Mouse (Mus musculus): Measurements from ENCODE around the gene Fbxo42. TPM values are rescaled to one million over a fixed set of nuclear protein-coding genes. Genes with fewer than 3 reads are reported as not detected.
"Not testable (repeated sequence)": the region's sequence is repeated elsewhere in the genome, so short reads cannot be mapped to it uniquely, and the experiment has no call there.

The Fbxo42 gene
- total RNA-seq, 2 experiments from 2014 or later, result 14.7 to 15.6 TPM

DNA sequence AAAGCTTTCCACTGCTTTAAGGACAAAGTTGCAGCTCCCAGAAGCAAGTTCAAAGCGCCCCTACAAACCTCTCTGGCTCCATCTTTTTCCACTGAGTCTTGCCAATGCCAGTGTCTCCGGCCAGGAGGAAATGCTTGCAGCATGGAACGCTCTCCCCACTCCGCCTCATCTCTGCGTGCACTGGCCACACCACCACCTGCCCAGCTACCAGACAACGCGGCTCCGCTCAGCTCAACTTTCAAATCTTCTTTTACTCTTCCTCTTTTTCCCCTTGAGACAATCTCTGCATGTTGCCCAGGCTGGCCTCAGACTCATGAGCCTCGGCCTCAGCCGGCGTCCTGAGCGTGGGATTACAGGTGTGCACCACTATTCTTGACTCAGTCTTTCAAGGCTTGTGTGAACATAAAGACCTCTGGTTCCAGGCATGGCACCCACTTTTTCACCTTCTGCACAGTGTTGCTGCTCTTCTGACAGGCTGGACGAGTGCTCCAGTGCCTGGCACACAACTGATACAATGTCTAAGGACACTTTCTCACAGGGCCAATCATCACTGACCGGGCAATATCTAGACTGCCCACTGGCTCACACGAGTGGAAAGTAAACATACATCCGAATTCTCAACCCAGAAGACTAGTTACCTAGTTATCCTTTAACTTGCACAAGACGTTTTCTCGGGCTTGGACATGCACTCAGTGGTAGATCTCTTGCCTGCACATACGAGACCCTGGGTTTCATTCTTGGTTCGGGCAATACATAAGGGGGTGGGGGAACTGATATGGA lies 12.8 kb upstream of the Fbxo42 start:
- DNase-seq, result peak; percentile 41 to 53
- intact Hi-C loops (cut with DNase I), result no loop called here

DNA sequence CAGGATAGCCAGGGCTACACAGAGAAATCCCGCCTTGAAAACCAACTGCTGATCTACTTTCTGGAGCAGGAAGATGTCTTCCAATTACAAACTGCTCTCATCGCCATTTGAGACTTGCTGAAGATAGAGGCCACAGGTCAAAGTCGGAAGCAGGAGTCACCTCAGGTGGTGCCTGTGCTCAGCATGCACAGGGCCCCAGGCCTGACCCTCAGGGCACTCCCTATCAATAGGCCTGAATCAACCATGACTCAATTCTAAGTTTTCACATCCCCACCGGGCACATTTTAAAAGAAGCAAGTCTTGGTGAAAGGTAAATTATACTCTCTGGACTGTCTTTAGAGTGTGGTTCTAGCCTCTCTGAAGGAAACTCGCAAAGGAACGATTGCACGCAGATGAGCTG lies 11.6 kb upstream of the Fbxo42 start:
- intact Hi-C loops (cut with DNase I), result no loop called here
- no peak for DNase-seq

DNA sequence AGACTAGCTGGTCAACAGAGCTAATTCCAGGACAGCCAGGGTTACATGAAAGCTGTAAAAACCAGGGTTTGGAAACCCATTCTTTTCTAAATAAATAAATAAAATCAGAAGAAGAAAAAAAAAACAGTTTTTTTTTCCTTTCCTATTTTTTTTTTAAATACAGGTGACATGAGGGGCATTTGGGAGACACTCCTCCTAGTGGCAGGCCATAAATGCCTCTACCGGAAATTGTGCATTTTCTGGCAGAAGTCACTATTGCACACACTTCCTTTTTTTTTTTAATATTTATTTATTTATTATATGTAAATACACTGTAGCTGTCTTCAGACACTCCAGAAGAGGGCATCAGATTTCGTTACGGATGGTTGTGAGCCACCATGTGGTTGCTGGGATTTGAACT lies 10.0 kb upstream of the Fbxo42 start:
- DNase-seq; intact Hi-C loops (cut with DNase I): not testable (repeated sequence)

DNA sequence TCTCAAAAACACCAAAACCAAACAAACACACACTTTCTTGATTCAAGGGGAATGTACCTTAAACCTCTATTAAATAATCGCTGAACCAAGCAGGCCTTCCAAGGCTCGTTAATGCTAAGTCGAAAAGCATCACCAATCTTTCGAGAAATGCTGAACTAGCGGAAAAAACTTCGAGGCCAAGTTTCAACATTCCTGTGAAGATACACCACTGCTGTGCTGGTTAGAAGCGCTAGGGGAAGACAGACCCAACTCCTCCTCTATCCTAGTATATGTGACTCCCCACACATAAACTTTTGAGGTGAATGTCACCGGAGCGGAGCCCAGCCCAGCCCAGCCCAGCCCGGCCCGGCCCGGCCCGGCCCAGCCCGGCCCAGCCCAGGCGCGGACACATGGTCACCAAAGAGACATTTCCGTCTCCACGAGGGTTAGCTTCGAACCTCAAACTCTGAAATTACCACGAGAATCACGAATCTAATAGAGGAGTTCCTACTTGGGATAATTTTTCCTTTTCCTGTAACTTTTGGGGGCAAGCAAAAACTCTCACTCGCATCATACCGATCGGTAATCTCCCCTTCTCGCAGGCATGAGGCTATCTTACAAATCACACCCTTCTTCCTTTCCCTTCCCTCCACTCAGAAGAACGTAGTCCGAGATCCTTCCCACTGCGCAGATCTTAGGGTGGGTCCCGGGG lies 9.1 kb upstream of the Fbxo42 start:
- peak in 1 of 2 experiments; percentile 51 for DNase-seq

DNA sequence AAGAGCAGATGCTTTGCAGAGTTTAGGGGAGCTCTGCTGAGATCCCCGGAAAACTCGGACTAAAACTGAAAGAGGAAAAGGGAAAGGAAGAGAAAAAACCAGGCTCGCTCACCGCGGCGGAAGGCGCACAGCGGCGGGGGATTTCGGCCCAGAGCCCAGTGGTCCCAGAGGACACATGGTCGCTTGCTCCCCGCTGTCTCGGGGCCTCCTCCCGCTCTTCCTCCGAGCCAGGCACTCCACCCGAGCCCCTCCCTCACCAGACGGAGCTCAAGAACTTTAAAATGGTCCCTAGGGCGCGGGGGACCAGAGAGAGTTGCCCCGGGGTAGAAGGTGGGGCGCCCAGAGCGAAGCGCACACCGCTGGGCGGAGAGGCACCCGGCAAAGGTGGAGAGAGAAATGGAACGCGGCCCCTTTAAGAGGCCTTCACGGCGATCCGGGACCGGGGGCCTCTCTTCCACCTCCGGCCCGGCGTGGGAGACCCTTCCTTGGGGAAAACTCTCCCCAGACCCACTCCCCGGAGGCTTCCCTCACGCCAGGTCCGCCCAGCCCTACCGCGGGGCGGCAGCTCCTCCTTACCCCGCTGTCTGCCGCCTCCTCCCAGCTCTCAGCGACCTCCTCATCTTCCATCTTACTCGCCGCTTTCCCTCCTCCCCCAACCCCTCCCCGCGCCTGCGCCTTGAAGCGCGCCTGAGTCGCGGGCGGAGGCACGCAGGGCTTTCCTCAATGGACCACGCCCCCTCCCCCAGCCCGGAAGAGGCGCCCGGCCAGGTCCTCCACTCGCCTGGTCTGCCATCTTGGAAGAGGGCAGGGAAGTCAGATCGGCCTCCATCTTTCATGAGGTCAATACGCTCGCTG lies 8.4 kb upstream of the Fbxo42 start, which contains the start of gene Szrd1:
Szrd1 (minus strand) TSS at position 660 of the 855 bp plus-strand sequence.
- intact Hi-C loops (cut with DNase I), result no loop called here
- peak; percentile 99 for DNase-seq

More for the DNA sequence above, 9.1 kb upstream of the Fbxo42 start:
- intact Hi-C loops (cut with DNase I), result no loop called here

DNA sequence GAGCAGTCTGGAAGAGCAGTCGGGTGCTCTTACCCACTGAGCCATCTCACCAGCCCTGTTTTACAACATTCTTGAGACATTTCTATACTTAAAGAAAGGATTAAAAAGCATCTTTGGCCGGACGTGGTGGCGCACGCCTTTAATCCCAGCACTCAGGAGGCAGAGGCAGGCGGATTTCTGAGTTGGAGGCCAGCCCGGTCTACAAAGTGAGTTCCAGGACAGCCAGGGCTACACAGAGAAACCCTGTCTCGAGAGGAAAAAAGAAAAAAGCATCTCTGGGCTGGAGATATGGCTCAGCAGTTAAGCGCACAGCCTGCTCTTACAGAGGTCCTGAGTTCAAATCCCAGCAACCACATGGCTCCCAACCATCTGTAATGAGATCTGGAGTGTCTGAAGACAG lies 7.4 kb upstream of the Fbxo42 start:
- intact Hi-C loops (cut with DNase I), result loop anchor here (5.0 to 10.0 kb wide), 3 partner anchors 62 to 404 kb away; no protein-coding TSS in a partner anchor
- not testable (repeated sequence) for DNase-seq

DNA sequence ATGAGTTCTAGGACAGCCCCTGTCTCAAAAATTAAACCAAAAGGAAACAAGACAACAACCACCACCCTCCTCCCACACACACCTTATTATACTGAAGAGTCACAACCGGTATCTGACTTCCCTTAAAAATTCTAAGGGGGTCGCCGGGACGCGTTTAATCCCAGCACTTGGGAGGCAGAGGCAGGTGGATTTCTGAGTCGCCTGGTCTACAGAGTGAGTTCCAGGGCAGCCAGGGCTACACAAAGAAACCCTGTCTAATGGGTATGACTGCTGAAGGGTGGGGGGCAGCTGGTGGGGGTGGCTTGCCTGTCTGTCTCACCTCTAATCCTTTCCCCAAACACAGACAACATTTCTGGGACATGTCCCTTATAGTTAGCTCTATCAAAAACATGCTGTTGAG lies 6.7 kb upstream of the Fbxo42 start:
- DNase-seq, result no peak
- intact Hi-C loops (cut with DNase I), result loop anchor here (5.0 to 10.0 kb wide), 3 partner anchors 61 to 404 kb away; no protein-coding TSS in a partner anchor

DNA sequence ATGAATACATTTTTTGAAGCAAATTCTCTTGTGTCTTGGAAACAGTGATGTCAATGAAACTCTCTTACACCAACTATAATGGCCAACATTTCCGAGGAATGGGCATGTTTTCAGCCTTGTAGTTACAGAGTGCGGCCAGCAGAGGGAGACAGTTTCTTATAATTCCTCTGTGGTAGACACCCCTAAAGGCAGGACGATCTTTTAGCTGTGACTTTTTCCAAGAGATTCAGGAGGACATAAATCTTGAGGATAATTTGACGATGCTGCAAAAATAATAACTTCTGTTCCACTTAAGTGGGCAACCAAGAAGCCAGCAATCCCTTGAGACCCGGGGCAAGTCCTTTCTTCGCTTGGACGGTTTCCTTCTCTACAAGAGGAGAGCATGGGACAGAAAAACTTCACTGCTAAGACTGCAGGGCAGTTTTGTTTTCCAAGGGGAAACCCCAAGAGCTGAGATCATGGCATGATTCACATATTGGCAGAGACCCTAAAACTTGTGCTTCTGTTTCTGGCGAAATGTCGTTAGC lies 5.4 kb upstream of the Fbxo42 start:
- intact Hi-C loops (cut with DNase I), result loop anchor here (2.0 to 10.0 kb wide), 5 partner anchors 60 to 402 kb away; partner anchors contain the start of gene Rsg1
- peak; percentile 86 to 88 for DNase-seq

DNA sequence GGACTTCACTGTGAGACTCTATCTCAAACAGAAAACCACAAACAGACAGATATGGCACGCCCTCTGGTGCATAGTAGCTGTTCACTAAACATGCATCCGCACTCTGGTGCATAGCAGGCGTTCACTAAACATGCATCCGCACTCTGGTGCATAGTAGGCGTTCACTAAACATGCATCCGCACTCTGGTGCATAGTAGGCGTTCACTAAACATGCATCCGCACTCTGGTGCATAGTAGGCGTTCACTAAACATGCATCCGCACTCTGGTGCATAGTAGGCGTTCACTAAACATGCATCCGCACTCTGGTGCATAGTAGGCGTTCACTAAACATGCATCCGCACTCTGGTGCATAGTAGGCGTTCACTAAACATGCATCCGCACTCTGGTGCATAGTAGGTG lies 2.6 kb upstream of the Fbxo42 start:
- DNase-seq, result not testable (repeated sequence)
- intact Hi-C loops (cut with DNase I), result loop anchor here (10.0 kb wide), 1 partner anchor 400 kb away; no protein-coding TSS in a partner anchor

DNA sequence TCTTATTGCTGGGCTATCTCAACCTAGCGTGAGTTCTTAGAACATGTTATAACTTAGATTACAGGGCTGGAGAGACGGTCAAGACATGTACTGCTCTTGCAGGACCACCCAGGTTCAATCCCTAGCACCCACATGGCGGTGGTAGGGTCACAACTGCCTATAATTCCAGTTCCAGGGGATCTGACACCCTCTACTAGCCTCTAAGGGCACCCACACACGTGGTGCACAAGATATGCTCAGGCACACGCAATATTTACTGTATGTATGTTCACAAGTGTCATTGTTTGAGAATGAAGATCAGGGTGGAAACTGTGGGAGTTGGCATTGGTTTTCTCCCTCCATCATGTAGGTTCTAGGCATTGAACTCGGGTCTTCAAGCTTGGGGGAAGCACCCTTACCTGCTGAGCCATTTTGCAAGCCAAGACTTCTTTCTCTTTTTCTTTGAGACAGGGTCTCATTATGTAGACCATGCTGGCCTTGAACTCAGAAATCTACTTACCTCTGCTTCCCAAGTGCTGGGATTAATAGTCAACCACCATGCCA lies 1.2 kb upstream of the Fbxo42 start:
- intact Hi-C loops (cut with DNase I), result loop anchor here (10.0 kb wide), 1 partner anchor 398 kb away; no protein-coding TSS in a partner anchor
- DNase-seq, result no peak

DNA sequence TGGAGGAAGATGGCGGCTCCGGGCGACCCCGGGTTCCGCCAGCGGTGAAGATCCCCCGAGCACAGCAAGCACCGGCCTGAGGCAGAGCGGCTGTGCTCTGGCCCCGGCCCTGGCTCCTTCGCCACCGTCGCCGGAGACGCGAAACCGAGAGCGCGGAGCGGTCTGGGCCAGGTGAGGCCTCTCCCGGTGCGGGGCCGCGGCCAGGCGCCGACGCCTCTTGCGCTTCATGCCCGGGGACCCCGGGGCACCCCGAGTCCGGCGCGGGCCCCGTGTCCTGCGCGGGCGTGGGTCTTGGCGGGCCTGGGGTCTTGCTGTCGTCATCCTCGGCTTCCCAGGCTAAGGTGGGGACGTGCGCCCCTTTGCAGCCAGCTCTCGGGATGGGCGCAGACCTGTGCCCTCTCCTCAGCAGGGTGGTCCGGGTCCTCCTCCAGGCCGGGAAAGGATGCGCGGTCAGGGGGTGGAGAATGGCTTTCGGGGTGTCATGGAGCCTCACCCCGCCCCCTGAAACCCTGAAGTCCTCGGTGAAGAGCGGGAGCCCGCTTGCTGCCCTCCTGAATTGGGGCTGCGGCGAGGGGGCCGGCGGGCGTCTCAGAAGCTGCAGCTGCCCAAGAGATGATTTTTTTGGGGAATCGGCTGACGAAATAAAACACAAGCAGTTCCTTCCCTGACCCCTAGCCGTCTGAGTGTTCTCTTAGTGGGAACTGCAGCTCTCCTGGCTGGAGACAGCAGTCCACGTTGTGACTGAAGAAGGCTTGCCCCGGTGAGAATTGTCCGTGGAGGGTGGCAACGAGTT lies 492 bp downstream of the Fbxo42 start:
- intact Hi-C loops (cut with DNase I), result loop anchor here (10.0 kb wide), 1 partner anchor 397 kb away; no protein-coding TSS in a partner anchor

DNA sequence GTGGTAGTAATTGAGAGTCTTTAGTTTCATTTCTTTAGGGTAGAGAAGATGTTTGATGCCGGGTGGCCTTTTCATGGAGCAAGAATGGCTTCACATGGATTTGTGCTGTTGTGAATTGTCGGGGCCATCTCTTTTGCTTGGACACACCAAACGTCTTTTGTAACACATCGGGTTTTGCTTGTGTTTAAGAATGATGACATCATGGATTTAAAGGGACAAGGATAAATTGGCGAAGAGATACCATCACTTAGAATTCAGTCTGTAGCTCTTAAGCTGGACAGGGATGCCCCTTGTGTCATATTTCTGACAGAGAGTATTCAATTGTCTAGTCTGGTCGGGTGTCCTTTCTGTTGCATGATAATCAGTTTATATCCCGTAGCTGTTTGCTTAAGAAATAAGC lies 1.4 kb downstream of the Fbxo42 start:
- intact Hi-C loops (cut with DNase I), result loop anchor here (10.0 kb wide), 1 partner anchor 396 kb away; no protein-coding TSS in a partner anchor
- DNase-seq, result no peak

More for the DNA sequence above, 492 bp downstream of the Fbxo42 start:
- DNase-seq, result peak; percentile 42 to 56

DNA sequence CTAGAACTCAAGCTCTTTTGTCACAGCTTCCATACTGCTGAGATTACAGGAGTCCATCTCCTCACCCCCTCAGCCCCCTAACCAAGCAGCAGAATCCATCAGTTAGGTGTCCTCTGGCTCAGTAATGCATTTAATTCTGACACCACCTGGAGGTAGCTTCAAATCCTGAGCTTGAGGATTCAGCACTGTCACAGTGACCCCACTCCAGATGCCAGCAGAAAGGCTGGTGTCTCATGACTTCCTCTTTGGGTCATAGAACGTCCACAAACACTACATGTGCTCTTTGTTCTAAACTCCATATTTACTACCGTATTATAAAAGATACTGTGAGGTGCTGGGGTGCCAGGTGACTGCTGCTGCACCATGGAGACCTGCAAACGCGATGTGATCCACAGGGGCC lies 9.8 kb downstream of the Fbxo42 start:
- no peak for DNase-seq
- intact Hi-C loops (cut with DNase I), result no loop called here

DNA sequence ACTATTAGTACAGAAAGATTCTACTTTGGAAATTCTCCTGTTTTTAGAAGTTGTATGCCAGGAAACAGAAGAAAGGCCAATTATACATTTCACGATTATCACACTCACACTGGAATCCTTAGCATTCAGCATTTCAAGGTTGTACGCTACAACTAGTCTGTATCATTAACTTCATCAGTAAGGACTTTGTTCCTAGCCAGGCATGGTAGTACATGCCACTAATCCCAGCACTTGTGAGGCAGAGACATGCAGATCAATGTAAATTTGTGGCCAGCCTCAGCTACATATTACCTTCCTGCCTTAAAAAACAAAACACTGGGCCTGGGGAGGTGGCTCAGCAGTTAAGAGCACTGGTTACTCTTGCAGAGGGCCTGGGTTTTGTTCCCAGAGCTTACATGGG lies 10.9 kb downstream of the Fbxo42 start:
- DNase-seq, result no peak
- intact Hi-C loops (cut with DNase I), result no loop called here

DNA sequence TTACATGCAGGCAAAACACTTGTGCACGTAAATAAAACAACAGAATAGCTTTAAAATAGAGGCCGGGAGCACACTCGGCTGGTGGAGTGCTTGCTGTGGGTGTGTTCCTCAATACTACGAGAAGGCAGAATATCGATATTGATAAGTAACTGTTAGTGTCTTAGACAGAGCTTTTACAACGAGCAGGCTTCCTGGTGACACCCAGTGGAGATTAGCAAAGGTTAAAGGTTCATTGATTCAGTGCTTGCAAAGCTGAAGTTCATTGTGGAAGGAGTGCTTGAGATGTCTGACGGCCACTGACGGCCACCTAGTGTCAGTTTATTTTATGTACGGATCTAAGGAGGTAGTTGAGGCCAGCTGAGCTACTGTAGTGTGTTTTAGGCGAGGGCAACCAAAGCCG lies 11.4 kb downstream of the Fbxo42 start:
- intact Hi-C loops (cut with DNase I), result no loop called here
- no peak for DNase-seq

DNA sequence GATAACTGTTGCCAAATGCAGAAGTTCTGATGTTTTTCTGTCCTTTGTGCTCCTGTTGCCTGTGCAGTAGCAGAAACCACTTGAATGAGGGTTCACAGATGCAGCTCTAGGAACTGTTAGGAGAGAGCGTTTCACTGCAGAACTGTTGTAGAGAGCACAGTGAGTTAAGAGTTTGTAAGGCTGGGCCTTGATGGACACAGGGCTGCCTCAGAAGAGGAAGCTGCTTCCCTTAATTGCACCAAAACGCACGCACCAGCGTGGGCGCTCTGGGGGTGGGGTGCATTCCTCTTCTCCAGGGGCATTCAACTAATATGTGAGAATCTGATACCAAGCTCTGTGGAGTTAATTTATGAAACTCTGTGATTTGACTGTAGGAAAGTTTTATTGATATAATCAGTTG lies 12.0 kb downstream of the Fbxo42 start:
- no peak for DNase-seq
- intact Hi-C loops (cut with DNase I), result no loop called here

DNA sequence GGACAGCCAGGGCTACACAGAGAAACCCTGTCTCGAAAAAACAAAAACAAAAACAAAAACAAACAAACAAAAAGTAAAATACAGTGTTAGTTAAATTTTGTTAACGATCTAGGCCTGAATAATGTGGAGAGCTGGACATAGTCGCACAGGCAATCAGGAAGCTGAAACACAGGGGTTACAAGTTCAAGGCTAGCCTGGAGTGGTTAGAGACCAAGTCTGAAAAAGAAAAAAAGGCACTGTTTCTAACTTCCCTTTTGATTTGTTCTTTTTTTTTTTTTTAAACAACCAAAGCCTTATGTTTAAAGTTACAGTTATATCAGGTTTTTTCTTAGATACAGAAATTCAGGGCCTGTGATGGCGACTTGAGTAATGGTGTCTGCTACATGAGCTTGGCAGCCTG lies 12.5 kb downstream of the Fbxo42 start:
- intact Hi-C loops (cut with DNase I), result no loop called here
- no peak for DNase-seq

DNA sequence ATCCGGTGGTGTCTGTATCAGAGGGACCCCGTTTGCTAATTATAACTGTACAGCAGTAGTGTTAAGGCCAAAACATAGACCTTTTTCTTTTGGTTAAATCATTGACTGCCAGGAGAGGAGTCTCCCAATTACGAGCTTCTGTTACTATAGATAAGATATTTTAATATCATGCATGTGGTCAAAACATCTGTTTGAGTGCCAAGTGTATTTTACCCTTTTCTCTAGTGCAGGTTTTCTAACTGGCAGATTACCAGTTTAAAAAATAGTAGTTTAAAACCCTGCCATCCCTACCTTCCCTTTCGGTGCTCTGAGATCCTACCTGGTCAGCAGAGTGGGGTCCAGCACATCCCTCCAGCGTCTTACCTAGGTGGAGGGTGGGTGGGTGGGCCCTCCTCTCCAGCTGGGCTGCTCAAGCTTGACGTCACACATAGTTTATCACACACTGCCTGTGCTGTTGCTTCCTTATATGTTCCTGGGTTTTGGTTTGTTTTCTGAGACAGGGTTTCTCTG lies 14.0 kb downstream of the Fbxo42 start:
- intact Hi-C loops (cut with DNase I), result no loop called here
- DNase-seq, result no peak

DNA sequence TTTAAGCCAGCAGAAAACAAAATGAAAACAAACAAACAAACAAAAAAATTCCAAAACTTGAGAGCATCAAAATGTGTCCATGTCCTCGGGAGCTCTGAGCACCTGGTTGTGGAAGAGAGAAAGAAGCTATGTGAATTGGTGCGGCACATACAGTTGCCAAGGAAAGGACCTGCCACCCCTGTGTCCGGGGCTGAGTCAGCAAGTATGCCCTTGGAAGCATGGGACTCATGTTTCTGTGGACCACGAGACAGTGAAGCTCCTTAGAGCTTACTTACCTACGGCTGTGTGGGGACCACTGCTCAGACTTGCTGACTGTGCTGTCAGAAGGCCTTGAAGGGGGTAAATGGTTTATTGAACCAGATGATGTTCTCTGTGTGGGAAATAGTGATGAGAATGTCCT lies 16.0 kb downstream of the Fbxo42 start:
- no peak for DNase-seq
- intact Hi-C loops (cut with DNase I), result no loop called here
